Mouse (Mus musculus): Measurements from ENCODE around the gene Zmym4.

The Zmym4 gene

GRCm38 (mm10) chr4:126942846-126943245 lies 25.1 kb downstream of the Zmym4 start:
- no peak for DNase-seq (ENCODE audit: low read depth, low spot score)

DNA sequence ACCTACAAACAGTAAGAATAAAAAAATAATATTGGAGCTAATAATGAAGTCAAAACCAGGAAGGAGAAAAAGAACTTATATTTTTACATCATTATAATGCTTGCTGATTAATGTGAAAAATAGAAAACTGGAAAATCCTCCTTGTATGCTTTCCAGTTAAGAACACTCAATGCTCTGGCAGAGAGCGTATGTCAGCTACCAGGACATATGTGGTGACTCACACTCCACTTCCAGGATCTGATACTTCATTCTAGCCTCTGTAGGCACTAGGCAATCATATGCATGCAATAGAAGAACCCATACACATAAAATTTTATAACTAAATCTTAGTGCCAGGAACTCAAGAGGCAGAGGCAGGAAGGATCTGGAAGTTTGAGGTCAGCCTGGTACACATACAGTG lies 40.2 kb downstream of the Zmym4 start:
- DNase-seq (ENCODE audit: low read depth, low spot score): no peak

DNA sequence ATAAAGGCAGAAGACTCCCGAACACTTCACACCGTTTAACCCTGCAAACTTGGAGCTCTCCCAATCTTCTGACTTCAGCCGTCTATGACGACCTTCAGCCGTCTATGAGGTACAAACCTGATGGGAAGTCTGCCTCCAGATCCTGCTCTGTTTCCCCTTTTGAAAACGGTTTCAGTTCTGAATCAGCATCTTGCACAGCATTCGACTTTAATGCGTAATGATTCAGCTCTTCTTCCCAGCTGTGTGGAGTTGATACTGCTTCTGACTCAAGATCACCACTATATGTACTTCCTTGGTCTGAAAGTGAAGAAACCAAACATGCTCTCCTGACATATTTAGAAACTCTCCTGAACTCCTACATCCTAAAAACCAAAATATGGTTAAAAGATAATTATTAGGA lies 78.1 kb downstream of the Zmym4 start:
- no peak for DNase-seq (ENCODE audit: low read depth, low spot score)

GRCm38 (mm10) chr4:126885953-126886352 lies 82.0 kb downstream of the Zmym4 start:
- DNase-seq (ENCODE audit: low read depth, low spot score): peak; percentile 12

- DNase-seq (ENCODE audit: low read depth, low spot score): no peak
Measured at GRCm38 (mm10) chr4:126883602-126884001, 84.3 kb downstream of the Zmym4 start.

DNA sequence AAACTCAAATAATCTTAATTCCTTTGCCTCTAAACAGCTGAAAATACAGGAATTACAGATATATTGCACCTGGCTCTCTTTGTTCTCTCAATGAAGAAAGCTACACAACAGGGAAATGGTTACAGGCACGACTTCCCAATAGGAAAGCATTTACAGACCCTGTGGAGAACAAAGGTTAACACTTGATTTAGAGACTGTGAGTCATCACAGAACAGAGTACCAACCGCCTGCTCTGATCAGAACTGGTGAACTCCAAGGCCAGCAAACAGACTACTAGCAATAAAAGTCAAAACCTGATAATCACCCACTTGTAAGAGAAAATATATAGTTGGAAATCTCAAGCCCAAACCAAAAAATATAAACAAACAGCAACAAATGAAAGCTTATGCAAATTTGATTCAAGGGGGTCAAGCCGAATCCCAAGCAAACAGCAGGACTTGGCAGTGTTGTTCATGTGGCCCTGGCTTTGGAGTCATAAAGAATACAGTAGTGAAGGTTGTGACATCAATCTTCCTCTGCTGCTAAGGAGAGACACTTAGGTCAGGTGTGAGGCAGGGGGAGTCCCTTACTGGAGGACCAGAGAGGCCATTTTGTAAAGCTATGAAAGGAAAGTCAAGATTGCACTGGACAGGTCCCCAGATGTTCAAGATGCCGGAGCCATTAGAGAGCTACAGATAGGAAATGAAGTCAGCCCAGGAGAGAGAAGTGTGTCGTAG lies 88.2 kb downstream of the Zmym4 start:
- no peak for DNase-seq (ENCODE audit: low read depth, low spot score)

DNA sequence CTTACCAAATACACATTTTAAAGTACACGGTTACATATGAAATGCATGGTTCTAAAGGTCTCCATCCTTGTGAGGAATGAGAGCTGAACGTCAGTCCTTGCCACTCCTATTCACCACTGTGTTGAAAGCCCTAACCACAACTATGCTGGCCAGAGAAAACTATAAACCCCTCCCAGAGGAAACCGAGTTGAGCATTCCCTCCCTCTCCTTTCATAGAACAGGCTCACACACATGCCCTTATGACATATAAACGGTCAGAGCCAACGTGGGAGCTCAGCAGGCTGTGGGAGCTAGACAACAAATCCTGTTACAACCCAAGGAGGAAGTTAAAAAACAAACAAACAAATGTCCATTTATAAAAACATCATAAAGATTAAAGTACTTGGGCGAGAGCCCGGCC lies 95.2 kb downstream of the Zmym4 start:
- no peak for DNase-seq (ENCODE audit: low read depth, low spot score)

DNA sequence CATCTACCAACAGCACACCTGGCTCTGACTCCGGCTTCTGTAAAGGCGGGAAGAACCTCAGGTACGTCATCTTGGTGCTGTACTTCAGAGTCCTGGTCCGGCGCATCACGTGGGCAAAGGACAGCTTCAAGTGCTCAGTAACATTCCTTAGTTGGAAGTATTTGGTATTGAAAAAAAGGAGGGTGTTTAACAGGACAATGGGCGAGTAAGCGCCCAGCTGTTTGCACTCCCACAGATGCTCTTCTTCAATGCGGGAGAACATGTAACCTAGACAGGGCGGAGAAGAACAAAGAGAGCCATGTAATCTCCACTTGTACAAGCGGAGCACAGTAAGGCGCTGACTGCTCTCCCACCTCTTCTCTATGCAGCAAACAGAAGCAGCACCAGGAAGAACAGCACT lies 99.2 kb downstream of the Zmym4 start:
- no peak for DNase-seq (ENCODE audit: low read depth, low spot score)

GRCm38 (mm10) chr4:126861514-126862266 lies 106.2 kb downstream of the Zmym4 start:
- DNase-seq (ENCODE audit: low read depth, low spot score): peak; percentile 29

GRCm38 (mm10) chr4:126860268-126860986 lies 107.5 kb downstream of the Zmym4 start:
- DNase-seq (ENCODE audit: low read depth, low spot score): no peak

DNA sequence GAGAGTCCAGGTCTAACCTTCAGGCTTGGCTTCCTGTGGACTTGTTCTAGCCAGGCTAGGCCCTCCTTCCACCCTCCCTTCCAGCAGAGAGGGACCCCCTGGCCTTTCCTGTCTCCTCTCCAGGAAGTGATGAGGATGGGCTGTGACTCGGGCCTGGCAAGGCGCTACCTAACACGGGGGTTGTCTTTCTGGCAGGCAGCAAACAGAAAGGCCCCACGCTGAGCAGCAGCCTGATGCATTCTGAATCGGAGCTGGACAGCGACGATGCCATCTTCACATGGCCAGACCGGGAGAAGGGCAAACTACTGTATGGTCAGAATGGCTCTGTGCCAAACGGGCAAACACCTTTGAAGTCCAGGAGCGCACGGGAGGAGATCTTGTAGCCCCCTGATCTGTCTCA lies 115.0 kb downstream of the Zmym4 start:
- no peak for DNase-seq (ENCODE audit: low read depth, low spot score)

DNA sequence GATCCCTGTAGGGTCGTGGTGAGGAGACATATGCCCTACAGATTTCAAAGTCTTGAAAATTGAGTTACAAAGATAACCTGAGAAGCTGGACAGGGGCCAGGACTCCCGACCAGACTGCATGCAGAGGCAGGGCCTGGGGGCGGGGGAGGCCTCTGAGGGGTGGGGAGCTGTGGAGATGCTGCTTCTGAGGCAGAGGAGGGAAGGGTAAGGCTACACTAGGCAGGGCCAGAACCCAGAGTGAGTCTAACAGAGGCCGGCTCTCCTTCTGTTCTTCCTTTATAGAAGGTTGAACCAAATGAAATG lies 117.2 kb downstream of the Zmym4 start:
- DNase-seq (ENCODE audit: low read depth, low spot score): no peak

GRCm38 (mm10) chr4:126850019-126850777 lies 117.7 kb downstream of the Zmym4 start:
- DNase-seq (ENCODE audit: low read depth, low spot score): no peak

DNA sequence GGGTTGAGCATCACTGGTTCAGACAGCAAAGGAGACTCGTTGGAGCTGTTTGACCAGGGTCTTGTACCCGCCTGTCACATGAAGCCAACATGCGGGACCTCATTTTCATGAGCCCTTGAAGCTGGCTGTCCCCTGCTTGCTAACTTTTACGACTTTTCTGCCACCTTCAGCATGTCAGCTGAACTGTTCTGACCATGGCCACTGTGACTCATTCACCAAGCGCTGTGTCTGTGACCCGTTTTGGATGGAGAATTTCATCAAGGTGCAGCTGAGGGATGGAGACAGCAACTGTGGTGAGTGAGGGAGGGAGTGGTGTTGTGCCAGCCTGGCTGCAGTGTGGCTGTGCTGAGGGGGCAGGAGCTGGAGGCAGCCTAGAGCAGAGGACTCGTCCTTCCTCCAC lies 121.0 kb downstream of the Zmym4 start:
- DNase-seq (ENCODE audit: low read depth, low spot score): no peak

GRCm38 (mm10) chr4:126845664-126846063 lies 122.3 kb downstream of the Zmym4 start:
- DNase-seq (ENCODE audit: low read depth, low spot score): no peak

DNA sequence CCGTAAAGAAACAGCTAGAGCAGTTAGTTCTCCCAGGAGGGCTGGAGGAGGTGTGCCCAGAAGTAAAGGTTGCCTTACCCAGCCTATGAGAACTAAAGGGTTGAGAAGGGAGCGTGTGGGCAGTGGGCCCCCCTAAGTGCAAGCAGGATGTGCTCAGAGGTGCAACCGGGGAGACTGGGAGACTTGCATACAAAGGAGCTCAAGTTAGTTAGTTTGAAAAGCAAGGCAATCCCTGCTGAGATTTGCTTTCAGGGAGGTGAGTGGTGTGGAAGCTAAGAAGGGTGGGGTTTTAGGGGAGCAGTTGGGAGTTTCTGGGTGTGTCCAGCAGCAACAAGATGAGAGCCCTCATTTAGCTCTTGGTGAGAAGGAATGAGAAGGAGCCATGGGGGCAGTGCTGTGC lies 125.0 kb downstream of the Zmym4 start:
- no peak for DNase-seq (ENCODE audit: low read depth, low spot score)

GRCm38 (mm10) chr4:126840996-126841560 lies 126.9 kb downstream of the Zmym4 start:
- no peak for DNase-seq (ENCODE audit: low read depth, low spot score)

DNA sequence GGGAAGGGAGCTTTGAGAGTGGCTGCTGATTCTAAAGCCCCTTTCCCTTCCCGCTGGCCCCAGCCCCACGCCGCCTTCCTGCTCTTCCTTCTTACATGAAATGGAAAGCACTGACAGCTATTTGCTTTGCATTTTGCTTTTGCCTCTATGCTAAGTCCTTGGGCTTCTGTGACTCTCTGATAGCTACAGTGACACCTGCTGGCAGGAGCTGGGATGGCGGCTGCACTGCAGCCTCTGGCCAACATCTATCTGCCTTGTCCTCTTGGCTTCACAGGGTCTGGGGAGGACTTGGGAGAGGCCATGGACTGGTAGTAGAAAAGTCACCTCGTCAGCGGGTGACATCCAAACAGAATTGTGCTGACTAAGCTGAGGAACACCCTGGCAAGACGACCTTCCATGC lies 128.1 kb downstream of the Zmym4 start:
- DNase-seq (ENCODE audit: low read depth, low spot score): peak; percentile 76

DNA sequence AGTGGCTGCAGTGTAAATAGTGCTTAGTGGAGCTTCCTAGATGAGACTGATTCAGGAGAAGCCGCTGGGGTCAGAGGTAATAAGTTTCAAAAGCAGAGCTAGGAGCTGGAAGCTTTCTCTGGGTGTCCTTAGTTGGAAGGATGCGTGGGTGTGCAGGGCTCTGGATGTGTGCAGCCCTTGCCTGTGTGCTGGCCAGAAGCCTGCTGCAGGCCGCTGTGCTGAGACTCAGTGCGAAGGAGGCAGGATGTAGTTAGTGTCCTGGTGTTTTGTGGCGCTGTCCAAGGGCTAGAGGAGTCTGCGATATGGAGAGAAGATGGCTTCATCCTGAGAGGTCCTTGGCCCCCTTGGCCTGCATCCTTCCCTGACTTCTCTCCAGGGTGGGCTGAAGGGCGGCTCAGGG lies 129.1 kb downstream of the Zmym4 start:
- no peak for DNase-seq (ENCODE audit: low read depth, low spot score)

DNA sequence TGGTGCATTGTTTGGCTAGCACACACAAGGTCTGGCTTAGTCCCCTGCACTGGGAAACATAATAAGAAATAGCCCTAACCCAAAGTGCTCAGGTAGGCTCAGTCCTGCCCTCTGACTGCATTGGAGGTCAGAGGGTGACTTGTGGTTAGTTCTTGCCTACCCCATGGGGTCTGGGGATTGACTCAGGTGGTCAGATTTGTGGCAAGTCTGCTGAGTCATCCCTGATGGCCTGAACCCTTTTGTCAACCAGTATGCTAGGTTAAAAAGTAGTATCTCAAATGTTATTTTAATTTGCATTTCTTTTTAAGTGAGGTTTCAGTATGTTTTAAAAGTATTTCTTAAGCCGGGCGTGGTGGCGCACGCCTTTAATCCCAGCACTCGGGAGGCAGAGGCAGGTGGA lies 136.8 kb downstream of the Zmym4 start:
- no peak for DNase-seq (ENCODE audit: low read depth, low spot score)

DNA sequence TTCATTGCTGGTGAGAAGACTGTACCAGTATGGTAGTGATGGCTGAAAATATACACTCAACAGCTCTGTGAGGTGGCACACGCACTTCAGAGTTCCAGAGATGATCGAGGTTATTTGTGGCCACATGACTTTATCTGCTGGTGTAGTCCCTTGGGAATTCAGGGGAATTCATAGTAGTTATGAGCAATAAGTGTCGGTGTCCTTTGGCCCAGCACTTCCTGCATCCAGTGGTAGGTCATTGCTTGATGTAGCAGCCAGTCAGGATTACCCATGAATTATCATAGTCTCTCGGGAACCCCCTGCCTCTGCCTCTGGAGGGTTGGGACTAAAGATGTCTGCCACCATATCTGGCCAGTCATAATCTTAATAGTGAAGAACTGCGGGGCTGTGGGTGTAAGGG lies 144.0 kb downstream of the Zmym4 start:
- DNase-seq (ENCODE audit: low read depth, low spot score): no peak
